Mouse (Mus musculus): ENCODE measurements around the gene Rgs6. TPM values are rescaled to one million over a fixed set of nuclear protein-coding genes. Genes with fewer than 3 reads are reported as not detected.
A peak's percentile ranks its signal among the peaks of the same experiment; 100 is the strongest.

The Rgs6 gene
- total and polyA plus RNA-seq, 2 experiments, result 0.09 TPM; not detected in 1

- H3K36me3 ChIP-seq (ENCODE audit: control insufficient read depth, insufficient read depth, low read length), result no peaks in the 10 kb centered on the region
- H3K79me2 ChIP-seq (ENCODE audit: control insufficient read depth, insufficient read depth, low read length), result no peaks in the 10 kb centered on the region
- no peak overlapping the region for H3K4me3 ChIP-seq (ENCODE audit: insufficient read depth, low read depth, low read length)
- no peak overlapping the region for H3K27ac ChIP-seq (replicated peaks; ENCODE audit: insufficient read depth, low read depth, low read length)
- no peaks in the 10 kb centered on the region for H3K27me3 ChIP-seq (ENCODE audit: control insufficient read depth, insufficient read depth, low read length)
- TF ChIP-seq POLR2A (IDR thresholded peaks at IDR 0.05; ENCODE audit: extremely low read depth, insufficient read depth, low read length) (no peak), CTCF (IDR thresholded peaks at IDR 0.05; ENCODE audit: low read depth, low read length) (no peak)
- DNase-seq (ENCODE audit: extremely low read depth, low read depth, low spot score), result no peak
- H3K9ac ChIP-seq (ENCODE audit: low read depth, low read length), result no peak overlapping the region
- H3K4me1 ChIP-seq (ENCODE audit: control insufficient read depth, insufficient read depth, low read length), result no peaks in the 10 kb centered on the region; the same call in 1 of the 2 replicates
- 78% methylated on average over 7 of the region's 7 CpGs for WGBS
Measured at GRCm38 (mm10) chr12:83092001-83092400, 503.9 kb downstream of the Rgs6 start.

GRCm38 (mm10) chr12:83097787-83098186, 509.7 kb downstream of the Rgs6 start:
- Histone ChIP-seq H3K4me3 (ENCODE audit: insufficient read depth, low read depth, low read length) (no peak overlapping the region), H3K79me2 (ENCODE audit: control insufficient read depth, insufficient read depth, low read length) (no peaks in the 10 kb centered on the region), H3K27ac (replicated peaks; ENCODE audit: insufficient read depth, low read depth, low read length) (no peak overlapping the region), H3K4me1 (ENCODE audit: control insufficient read depth, insufficient read depth, low read length) (no peaks in the 10 kb centered on the region), H3K27me3 (ENCODE audit: control insufficient read depth, insufficient read depth, low read length) (no peaks in the 10 kb centered on the region), H3K9ac (ENCODE audit: low read depth, low read length) (no peak overlapping the region), H3K36me3 (ENCODE audit: control insufficient read depth, insufficient read depth, low read length) (no peaks in the 10 kb centered on the region)
- WGBS, result 87% methylated on average over 1 of the region's 1 CpGs
- no peak for DNase-seq (ENCODE audit: extremely low read depth, low read depth, low spot score)
- TF ChIP-seq POLR2A (IDR thresholded peaks at IDR 0.05; ENCODE audit: extremely low read depth, insufficient read depth, low read length) (no peak), CTCF (IDR thresholded peaks at IDR 0.05; ENCODE audit: low read depth, low read length) (no peak)

GRCm38 (mm10) chr12:83098646-83099371, 510.7 kb downstream of the Rgs6 start:
- DNase-seq (ENCODE audit: extremely low read depth, low read depth, low spot score), result no peak
- Histone ChIP-seq H3K79me2 (ENCODE audit: control insufficient read depth, insufficient read depth, low read length) (no peaks in the 10 kb centered on the region), H3K36me3 (ENCODE audit: control insufficient read depth, insufficient read depth, low read length) (no peaks in the 10 kb centered on the region), H3K4me1 (ENCODE audit: control insufficient read depth, insufficient read depth, low read length) (no peaks in the 10 kb centered on the region), H3K4me3 (ENCODE audit: insufficient read depth, low read depth, low read length) (no peak overlapping the region), H3K9ac (ENCODE audit: low read depth, low read length) (no peak overlapping the region), H3K27ac (replicated peaks; ENCODE audit: insufficient read depth, low read depth, low read length) (no peak overlapping the region), H3K27me3 (ENCODE audit: control insufficient read depth, insufficient read depth, low read length) (no peaks in the 10 kb centered on the region)
- TF ChIP-seq CTCF (IDR thresholded peaks at IDR 0.05; ENCODE audit: low read depth, low read length), result no peak
- WGBS, result 79% methylated on average over 10 of the region's 10 CpGs

GRCm38 (mm10) chr12:83099920-83100319, 511.8 kb downstream of the Rgs6 start:
- Histone ChIP-seq H3K27me3 (ENCODE audit: control insufficient read depth, insufficient read depth, low read length) (0 out of 2 replicates have a peak, but pooled peaks cover 2% of the 10 kb centered on the region), H3K36me3 (ENCODE audit: control insufficient read depth, insufficient read depth, low read length) (no peaks in the 10 kb centered on the region), H3K9ac (ENCODE audit: low read depth, low read length) (no peak overlapping the region), H3K4me1 (ENCODE audit: control insufficient read depth, insufficient read depth, low read length) (no peaks in the 10 kb centered on the region), H3K4me3 (ENCODE audit: insufficient read depth, low read depth, low read length) (no peak overlapping the region), H3K27ac (replicated peaks; ENCODE audit: insufficient read depth, low read depth, low read length) (no peak overlapping the region), H3K79me2 (ENCODE audit: control insufficient read depth, insufficient read depth, low read length) (no peaks in the 10 kb centered on the region)
- no peak for TF ChIP-seq POLR2A (IDR thresholded peaks at IDR 0.05; ENCODE audit: extremely low read depth, insufficient read depth, low read length)
- TF ChIP-seq CTCF (IDR thresholded peaks at IDR 0.05; ENCODE audit: low read depth, low read length), result no peak
- no peak for DNase-seq (ENCODE audit: extremely low read depth, low read depth, low spot score)
- WGBS, result 100% methylated on average over 2 of the region's 2 CpGs

GRCm38 (mm10) chr12:83100413-83100812, 512.3 kb downstream of the Rgs6 start:
- peak; percentile 58 for DNase-seq (ENCODE audit: extremely low read depth, low read depth, low spot score)
- WGBS, result 14% methylated on average over 9 of the region's 9 CpGs
- H3K27ac ChIP-seq (replicated peaks; ENCODE audit: insufficient read depth, low read depth, low read length), result no peak overlapping the region

GRCm38 (mm10) chr12:83100848-83101247, 512.8 kb downstream of the Rgs6 start:
- Histone ChIP-seq H3K4me3 (ENCODE audit: insufficient read depth, low read depth, low read length) (no peak overlapping the region), H3K9ac (ENCODE audit: low read depth, low read length) (no peak overlapping the region), H3K27ac (replicated peaks; ENCODE audit: insufficient read depth, low read depth, low read length) (no peak overlapping the region), H3K36me3 (ENCODE audit: control insufficient read depth, insufficient read depth, low read length) (no peaks in the 10 kb centered on the region), H3K4me1 (ENCODE audit: control insufficient read depth, insufficient read depth, low read length) (no peaks in the 10 kb centered on the region), H3K79me2 (ENCODE audit: control insufficient read depth, insufficient read depth, low read length) (no peaks in the 10 kb centered on the region), H3K27me3 (ENCODE audit: control insufficient read depth, insufficient read depth, low read length) (peaks cover 4% of the 10 kb centered on the region; the same call in 1 of the 2 replicates)
- TF ChIP-seq CTCF (IDR thresholded peaks at IDR 0.05; ENCODE audit: low read depth, low read length), result no peak
- no peak for TF ChIP-seq POLR2A (IDR thresholded peaks at IDR 0.05; ENCODE audit: extremely low read depth, insufficient read depth, low read length)
- DNase-seq (ENCODE audit: extremely low read depth, low read depth, low spot score), result no peak
- WGBS, result 71% methylated on average over 7 of the region's 7 CpGs

More at GRCm38 (mm10) chr12:83100413-83100812, 512.3 kb downstream of the Rgs6 start:
- Histone ChIP-seq H3K4me3 (ENCODE audit: insufficient read depth, low read depth, low read length) (no peak overlapping the region), H3K27me3 (ENCODE audit: control insufficient read depth, insufficient read depth, low read length) (0 out of 2 replicates have a peak, but pooled peaks cover 2% of the 10 kb centered on the region), H3K4me1 (ENCODE audit: control insufficient read depth, insufficient read depth, low read length) (no peaks in the 10 kb centered on the region), H3K79me2 (ENCODE audit: control insufficient read depth, insufficient read depth, low read length) (no peaks in the 10 kb centered on the region), H3K36me3 (ENCODE audit: control insufficient read depth, insufficient read depth, low read length) (no peaks in the 10 kb centered on the region), H3K9ac (ENCODE audit: low read depth, low read length) (no peak overlapping the region)
- TF ChIP-seq POLR2A (IDR thresholded peaks at IDR 0.05; ENCODE audit: extremely low read depth, insufficient read depth, low read length) (no peak), CTCF (IDR thresholded peaks at IDR 0.05; ENCODE audit: low read depth, low read length) (no peak)
